Mouse (Mus musculus) gastrocnemius, postnatal 36 days (tissue): ENCODE measurements around the gene Gbf1. TPM values are rescaled to one million over a fixed set of nuclear protein-coding genes. Genes with fewer than 3 reads are reported as not detected.

Experiments used
- DNase-seq, 2 experiments: peaks; one replicate each; pipeline ENCODE4 v3.0.0; 2022
- intact Hi-C: fragments of 180-260 bp; cut with DNase I; formaldehyde crosslinking; loops from one replicate; pipeline ENCODE4 v1.15.1; 2025
- total RNA-seq, 2 experiments: library from RNA; stranded (reverse); gene quantifications; 2 replicates each; pipeline ENCODE4 v1.2.3; 2021

Gene Gbf1
- total RNA-seq, 2 experiments from 2014 or later = 42.9 to 48.0 TPM

- no peak for DNase-seq
- intact Hi-C loops = no loop called here
Observed at GRCm38 (mm10) chr19:46312566-46312965, 160.3 kb downstream of the Gbf1 start.

- DNase-seq = no peak
- intact Hi-C loops = no loop called here
Observed at GRCm38 (mm10) chr19:46313116-46313515, 160.8 kb downstream of the Gbf1 start.

- intact Hi-C loops = no loop called here
- no peak for DNase-seq
Observed at GRCm38 (mm10) chr19:46313591-46313990, 161.3 kb downstream of the Gbf1 start.

- DNase-seq = no peak
- intact Hi-C loops = no loop called here
Observed at GRCm38 (mm10) chr19:46314151-46314601, 161.9 kb downstream of the Gbf1 start.

- no peak for DNase-seq
Observed at GRCm38 (mm10) chr19:46314872-46315742, 162.8 kb downstream of the Gbf1 start.

GRCm38 (mm10) chr19:46315752-46316610, 163.7 kb downstream of the Gbf1 start:
- intact Hi-C loops = no loop called here
- no peak for DNase-seq

More at GRCm38 (mm10) chr19:46314872-46315742, 162.8 kb downstream of the Gbf1 start:
- intact Hi-C loops = no loop called here

- DNase-seq = no peak
- intact Hi-C loops = no loop called here
Observed at GRCm38 (mm10) chr19:46316846-46317545, 164.7 kb downstream of the Gbf1 start.

GRCm38 (mm10) chr19:46317546-46317885, 165.2 kb downstream of the Gbf1 start:
- no peak for DNase-seq
- intact Hi-C loops = no loop called here

GRCm38 (mm10) chr19:46318031-46318471, 165.7 kb downstream of the Gbf1 start:
- intact Hi-C loops = no loop called here
- DNase-seq = peak in 1 of 2 experiments; percentile 13

- DNase-seq = peak in 1 of 2 experiments; percentile 29
- intact Hi-C loops = no loop called here
Observed at GRCm38 (mm10) chr19:46318586-46319378, 166.5 kb downstream of the Gbf1 start.

GRCm38 (mm10) chr19:46320076-46320785, 167.9 kb downstream of the Gbf1 start:
- intact Hi-C loops = no loop called here
- peak in 1 of 2 experiments; percentile 8 for DNase-seq

- intact Hi-C loops = no loop called here
- peak in 1 of 2 experiments; percentile 6 for DNase-seq
Observed at GRCm38 (mm10) chr19:46321101-46321943, 169.0 kb downstream of the Gbf1 start.

- no peak for DNase-seq
- intact Hi-C loops = no loop called here
Observed at GRCm38 (mm10) chr19:46322144-46322995, 170.1 kb downstream of the Gbf1 start.

GRCm38 (mm10) chr19:46322996-46323572, 170.8 kb downstream of the Gbf1 start:
- intact Hi-C loops = no loop called here
- DNase-seq = no peak

- DNase-seq = no peak
- intact Hi-C loops = no loop called here
Observed at GRCm38 (mm10) chr19:46323716-46324115, 171.4 kb downstream of the Gbf1 start.

- intact Hi-C loops = no loop called here
- DNase-seq = no peak
Observed at GRCm38 (mm10) chr19:46324366-46324765, 172.1 kb downstream of the Gbf1 start.

GRCm38 (mm10) chr19:46324918-46325317, 172.6 kb downstream of the Gbf1 start:
- no peak for DNase-seq
- intact Hi-C loops = no loop called here
